Mouse (Mus musculus) E14TG2a.4 (cell line): ENCODE data around the gene Tmem206.

Experiments
- CTCF ChIP-seq: conservative IDR thresholded peaks from 2 replicates; pipeline ENCODE4 v1.5.1; 2014; ENCODE audit warnings: low read length
- NANOG ChIP-seq: IDR thresholded peaks from 2 replicates; pipeline ENCODE4 v1.6.1; 2014; ENCODE audit warnings: borderline replicate concordance, low read length, mixed read lengths

- no peak for TF ChIP-seq CTCF
- TF ChIP-seq NANOG = no peak
Observed at GRCm38 (mm10) chr1:191301903-191302302, 23.8 kb upstream of the Tmem206 start.
